Mouse (Mus musculus): Measurements from ENCODE around the gene Ubxn2a. TPM values are rescaled to one million over a fixed set of nuclear protein-coding genes. Genes with fewer than 3 reads are reported as not detected.

Ubxn2a gene
- total RNA-seq, 2 experiments from 2014 or later = 141 to 142 TPM

- DNase-seq (ENCODE audit: low spot score) = no peak
These were observed 67.5 kb downstream of the Ubxn2a start for GRCm38 (mm10) chr12:4840010-4840409.

DNA sequence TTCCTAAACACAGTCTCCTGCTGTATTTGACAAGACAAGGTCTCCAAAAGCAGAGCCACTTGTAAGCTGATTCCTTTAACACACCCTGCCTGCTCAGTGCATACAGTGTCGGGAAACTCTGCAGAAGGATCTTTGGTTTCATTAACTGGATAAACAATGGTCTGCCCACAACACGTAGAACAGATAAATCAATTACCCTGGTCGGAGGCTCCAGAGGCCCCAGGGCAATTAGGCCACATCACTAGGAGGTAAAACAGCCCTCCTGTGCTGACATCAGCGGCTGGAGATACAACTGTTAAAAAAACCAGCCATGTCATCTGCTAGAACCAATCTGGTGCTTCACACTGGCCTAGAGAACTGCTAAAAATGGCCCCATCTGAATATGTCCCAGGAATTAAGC is 70.5 kb downstream of the Ubxn2a start:
- no peak for DNase-seq (ENCODE audit: low spot score)

Other genes starting within 250 kb of the Ubxn2a start
- under 1 TPM; 0.12 to 0.25 TPM for gene Fam228a, start 169.3 kb downstream of the Ubxn2a start, total RNA-seq (2021)
- 1 to 10 TPM; 1.4 to 2.3 TPM for gene Pfn4, start 138.7 kb downstream of the Ubxn2a start, total RNA-seq (2021)
- gene Fam228b, start 138.4 kb downstream of the Ubxn2a start, total RNA-seq (2021) = 1 to 10 TPM; 7.8 to 8.8 TPM
- 10 to 100 TPM; 32.5 to 35.7 TPM for gene Sf3b6, start 90.2 kb downstream of the Ubxn2a start, total RNA-seq (2021)
- gene Fkbp1b, start 66.1 kb downstream of the Ubxn2a start, total RNA-seq (2021) = 1 to 10 TPM in 1 of 2 experiments, under 1 TPM in 1; 0.39 to 1.1 TPM
- 1 to 10 TPM; 5.6 to 6.2 TPM for gene Wdcp, start 64.4 kb downstream of the Ubxn2a start, total RNA-seq (2021)
- under 1 TPM; 0.66 TPM for gene Mfsd2b, start 33.3 kb downstream of the Ubxn2a start, total RNA-seq (2021)
- 10 to 100 TPM; 11.3 to 12.0 TPM for gene Atad2b, start 9.6 kb upstream of the Ubxn2a start, total RNA-seq (2021)

Data from gastrocnemius, adult 18-20 months (tissue).